Mouse (Mus musculus): Measurements from ENCODE around the gene Brsk1.

Gene Brsk1

GRCm38 (mm10) chr7:4669156-4669555, 21.2 kb upstream of the Brsk1 start:
- DNase-seq (ENCODE audit: low spot score in 2 of 2): no peak

GRCm38 (mm10) chr7:4670655-4671255, 19.6 kb upstream of the Brsk1 start:
- no peak for DNase-seq (ENCODE audit: low spot score in 2 of 2)

- no peak for DNase-seq (ENCODE audit: low spot score in 2 of 2)
Measured at GRCm38 (mm10) chr7:4671956-4672355, 18.4 kb upstream of the Brsk1 start.

- DNase-seq (ENCODE audit: low spot score in 2 of 2): no peak
Measured at GRCm38 (mm10) chr7:4674114-4674731, 16.2 kb upstream of the Brsk1 start.

- DNase-seq (ENCODE audit: low spot score in 2 of 2): no peak
Measured at GRCm38 (mm10) chr7:4675200-4675599, 15.2 kb upstream of the Brsk1 start.

GRCm38 (mm10) chr7:4683307-4683706, 7.1 kb upstream of the Brsk1 start:
- DNase-seq (ENCODE audit: low spot score in 2 of 2): no peak

- DNase-seq (ENCODE audit: low spot score in 2 of 2): no peak
Measured at GRCm38 (mm10) chr7:4684203-4684602, 6.2 kb upstream of the Brsk1 start.

- peak; percentile 90 to 96 for DNase-seq (ENCODE audit: low spot score in 2 of 2)
Measured at GRCm38 (mm10) chr7:4684632-4685417, 5.6 kb upstream of the Brsk1 start, which contains the start of gene Hspbp1. Gene Hspbp1 (minus strand): TSS chr7:4685068.

- DNase-seq (ENCODE audit: low spot score in 2 of 2): peak; percentile 31 to 43
Measured at GRCm38 (mm10) chr7:4690951-4691653, 698 bp downstream of the Brsk1 start.

- no peak for DNase-seq (ENCODE audit: low spot score in 2 of 2)
Measured at GRCm38 (mm10) chr7:4693004-4693403, 2.6 kb downstream of the Brsk1 start.

GRCm38 (mm10) chr7:4702334-4702733, 11.9 kb downstream of the Brsk1 start:
- no peak for DNase-seq (ENCODE audit: low spot score in 2 of 2)

GRCm38 (mm10) chr7:4703195-4703594, 12.8 kb downstream of the Brsk1 start:
- DNase-seq (ENCODE audit: low spot score in 2 of 2): no peak

- DNase-seq (ENCODE audit: low spot score in 2 of 2): peak in 1 of 2 experiments; percentile 23
Measured at GRCm38 (mm10) chr7:4705098-4705497, 14.7 kb downstream of the Brsk1 start.

- DNase-seq (ENCODE audit: low spot score in 2 of 2): no peak
Measured at GRCm38 (mm10) chr7:4712594-4712993, 22.2 kb downstream of the Brsk1 start.

- no peak for DNase-seq (ENCODE audit: low spot score in 2 of 2)
Measured at GRCm38 (mm10) chr7:4716955-4717354, 26.6 kb downstream of the Brsk1 start.

- DNase-seq (ENCODE audit: low spot score in 2 of 2): no peak
Measured at GRCm38 (mm10) chr7:4719276-4719675, 28.9 kb downstream of the Brsk1 start.

GRCm38 (mm10) chr7:4723508-4723907, 33.1 kb downstream of the Brsk1 start:
- DNase-seq (ENCODE audit: low spot score in 2 of 2): peak; percentile 50 to 68

GRCm38 (mm10) chr7:4724359-4724758, 34.0 kb downstream of the Brsk1 start:
- DNase-seq (ENCODE audit: low spot score in 2 of 2): no peak

- no peak for DNase-seq (ENCODE audit: low spot score in 2 of 2)
Measured at GRCm38 (mm10) chr7:4725169-4725568, 34.8 kb downstream of the Brsk1 start, which contains the start of gene Tmem150b. Gene Tmem150b (minus strand): TSS chr7:4725249.

GRCm38 (mm10) chr7:4731090-4731489, 40.7 kb downstream of the Brsk1 start:
- no peak for DNase-seq (ENCODE audit: low spot score in 2 of 2)

- no peak for DNase-seq (ENCODE audit: low spot score in 2 of 2)
Measured at GRCm38 (mm10) chr7:4732968-4733392, 42.6 kb downstream of the Brsk1 start.

GRCm38 (mm10) chr7:4739041-4739543, 48.7 kb downstream of the Brsk1 start:
- no peak for DNase-seq (ENCODE audit: low spot score in 2 of 2)

Data from right cerebral cortex, adult 2 months (tissue).